Mouse (Mus musculus) G1E (cell line): ENCODE data around the gene Qser1.

Source experiments
- CTCF ChIP-seq: IDR thresholded peaks from 2 replicates; pipeline ENCODE4 v1.5.1; 2012; ENCODE audit warnings: low read depth, low read length, inconsistent platforms, mixed read lengths
- GATA2 ChIP-seq: IDR thresholded peaks from 2 replicates; pipeline ENCODE4 v1.6.1; 2012; ENCODE audit warnings: low read depth, low read length, inconsistent platforms, borderline replicate concordance
- TAL1 ChIP-seq: conservative IDR thresholded peaks from 2 replicates; pipeline ENCODE4 v1.6.1; 2012; ENCODE audit warnings: low read depth, low read length, inconsistent platforms, mixed read lengths

GRCm38 (mm10) chr2:104856218-104856617, 39.7 kb upstream of the Qser1 start:
- TF ChIP-seq TAL1 (no peak), CTCF (no peak), GATA2 (no peak)
